Mouse (Mus musculus): ENCODE data around the gene Arv1. TPM values are rescaled to one million over a fixed set of nuclear protein-coding genes. Genes with fewer than 3 reads are reported as not detected.
A peak's percentile ranks its signal among the peaks of the same experiment; 100 is the strongest.

Gene Arv1
- polyA plus RNA-seq, 1 experiment: not detected

DNA sequence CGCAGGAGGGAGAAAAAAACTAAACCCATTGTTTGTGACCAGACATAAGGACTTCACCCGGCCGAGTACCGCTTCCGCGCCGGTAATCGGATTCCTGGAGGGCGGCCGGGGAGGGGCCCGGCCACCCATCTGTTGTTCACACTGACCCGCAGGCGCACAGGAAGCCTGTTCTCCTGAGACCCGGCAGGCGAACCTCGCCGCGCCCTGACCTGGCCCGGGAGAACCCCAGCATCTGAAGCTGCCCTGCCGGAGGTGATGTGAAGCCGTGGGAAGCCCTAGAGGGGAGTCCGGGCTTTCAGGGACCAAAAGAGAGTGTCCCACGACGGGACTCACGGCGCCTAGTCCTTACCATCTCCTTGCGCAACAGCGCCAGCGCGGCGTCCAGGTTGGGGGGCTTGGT is 29.3 kb downstream of the Arv1 start:
- WGBS: under 1% methylated on average over 31 of the region's 31 CpGs
- Histone ChIP-seq H3K4me1 (ENCODE audit: control insufficient read depth, insufficient read depth, low read length) (peaks cover 17% of the 10 kb centered on the region), H3K4me3 (ENCODE audit: insufficient read depth, low read depth, low read length) (peak overlapping the region; percentile 38), H3K27ac (ENCODE audit: insufficient read depth, low read depth, low read length) (no peak overlapping the region)
- no peak for TF ChIP-seq CTCF (IDR thresholded peaks at IDR 0.05; ENCODE audit: insufficient read depth, low read depth, low read length)
- no peak for TF ChIP-seq POLR2A (IDR thresholded peaks at IDR 0.05; ENCODE audit: insufficient read depth, low read depth, low read length)

DNA sequence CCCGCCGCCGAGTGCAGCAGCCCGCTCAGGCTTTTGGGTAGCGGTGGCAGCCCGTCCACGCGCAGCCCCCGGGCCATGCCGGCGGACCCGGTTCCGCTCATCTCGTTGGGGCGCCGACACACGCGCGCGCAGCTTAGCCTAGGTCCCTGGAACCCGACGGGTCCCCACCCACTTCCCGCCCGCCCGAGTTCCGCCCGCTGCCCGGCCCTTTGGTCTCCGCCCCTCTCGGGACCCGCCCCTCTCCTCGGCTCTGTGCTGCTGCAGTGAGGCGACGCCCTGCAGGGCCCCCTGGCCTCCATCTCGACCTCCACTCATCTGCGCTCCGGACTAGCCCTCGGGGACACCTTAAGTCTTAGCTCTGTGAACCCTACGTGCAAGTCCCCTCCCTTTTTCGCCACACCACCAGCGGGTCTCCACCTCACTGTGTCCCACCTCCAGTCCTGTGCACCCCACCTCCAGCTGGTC is 29.8 kb downstream of the Arv1 start, which contains the start of gene Fam89a:
Gene Fam89a, minus strand, starts transcription at position 124 of the 465 bp plus-strand sequence.
- Histone ChIP-seq H3K4me1 (ENCODE audit: control insufficient read depth, insufficient read depth, low read length) (peaks cover 17% of the 10 kb centered on the region), H3K27ac (ENCODE audit: insufficient read depth, low read depth, low read length) (no peak within 1 kb of the TSS), H3K4me3 (ENCODE audit: insufficient read depth, low read depth, low read length) (peak within 1 kb of the TSS; percentile 38)
- TF ChIP-seq CTCF (IDR thresholded peaks at IDR 0.05; ENCODE audit: insufficient read depth, low read depth, low read length) (no peak), POLR2A (IDR thresholded peaks at IDR 0.05; ENCODE audit: insufficient read depth, low read depth, low read length) (no peak)
- under 1% methylated on average over 38 of the region's 41 CpGs for WGBS

- TF ChIP-seq POLR2A (IDR thresholded peaks at IDR 0.05; ENCODE audit: insufficient read depth, low read depth, low read length) (no peak), CTCF (IDR thresholded peaks at IDR 0.05; ENCODE audit: insufficient read depth, low read depth, low read length) (no peak)
- WGBS: 45% methylated on average over 21 of the region's 21 CpGs
- no peak overlapping the region for H3K4me3 ChIP-seq (ENCODE audit: insufficient read depth, low read depth, low read length)
- peaks cover 17% of the 10 kb centered on the region for H3K4me1 ChIP-seq (ENCODE audit: control insufficient read depth, insufficient read depth, low read length)
- H3K27ac ChIP-seq (ENCODE audit: insufficient read depth, low read depth, low read length): no peak overlapping the region
These were observed 30.5 kb downstream of the Arv1 start for GRCm38 (mm10) chr8:124752325-124752862.

GRCm38 (mm10) chr8:124754101-124754791 is 32.3 kb downstream of the Arv1 start:
- H3K27ac ChIP-seq (ENCODE audit: insufficient read depth, low read depth, low read length): no peak overlapping the region
- H3K4me1 ChIP-seq (ENCODE audit: control insufficient read depth, insufficient read depth, low read length): peaks cover 17% of the 10 kb centered on the region
- no peak overlapping the region for H3K4me3 ChIP-seq (ENCODE audit: insufficient read depth, low read depth, low read length)
- 37% methylated on average over 11 of the region's 11 CpGs for WGBS
- no peak for TF ChIP-seq CTCF (IDR thresholded peaks at IDR 0.05; ENCODE audit: insufficient read depth, low read depth, low read length)

- TF ChIP-seq POLR2A (IDR thresholded peaks at IDR 0.05; ENCODE audit: insufficient read depth, low read depth, low read length) (no peak), CTCF (IDR thresholded peaks at IDR 0.05; ENCODE audit: insufficient read depth, low read depth, low read length) (no peak)
- 53% methylated on average over 4 of the region's 4 CpGs for WGBS
- Histone ChIP-seq H3K27ac (ENCODE audit: insufficient read depth, low read depth, low read length) (no peak overlapping the region), H3K4me3 (ENCODE audit: insufficient read depth, low read depth, low read length) (no peak overlapping the region), H3K4me1 (ENCODE audit: control insufficient read depth, insufficient read depth, low read length) (peaks cover 17% of the 10 kb centered on the region)
These were observed 32.9 kb downstream of the Arv1 start for GRCm38 (mm10) chr8:124754792-124755190.

- 91% methylated on average over 8 of the region's 8 CpGs for WGBS
These were observed 33.5 kb downstream of the Arv1 start for GRCm38 (mm10) chr8:124755481-124755880.

GRCm38 (mm10) chr8:124756153-124756552 is 34.2 kb downstream of the Arv1 start:
- Histone ChIP-seq H3K4me1 (ENCODE audit: control insufficient read depth, insufficient read depth, low read length) (peaks cover 15% of the 10 kb centered on the region), H3K4me3 (ENCODE audit: insufficient read depth, low read depth, low read length) (no peak overlapping the region), H3K27ac (ENCODE audit: insufficient read depth, low read depth, low read length) (no peak overlapping the region)
- no peak for TF ChIP-seq POLR2A (IDR thresholded peaks at IDR 0.05; ENCODE audit: insufficient read depth, low read depth, low read length)
- TF ChIP-seq CTCF (IDR thresholded peaks at IDR 0.05; ENCODE audit: insufficient read depth, low read depth, low read length): no peak
- 82% methylated on average over 2 of the region's 2 CpGs for WGBS

More at GRCm38 (mm10) chr8:124755481-124755880, 33.5 kb downstream of the Arv1 start:
- TF ChIP-seq POLR2A (IDR thresholded peaks at IDR 0.05; ENCODE audit: insufficient read depth, low read depth, low read length) (no peak), CTCF (IDR thresholded peaks at IDR 0.05; ENCODE audit: insufficient read depth, low read depth, low read length) (no peak)
- H3K4me3 ChIP-seq (ENCODE audit: insufficient read depth, low read depth, low read length): no peak overlapping the region
- H3K27ac ChIP-seq (ENCODE audit: insufficient read depth, low read depth, low read length): no peak overlapping the region
- peaks cover 17% of the 10 kb centered on the region for H3K4me1 ChIP-seq (ENCODE audit: control insufficient read depth, insufficient read depth, low read length)

GRCm38 (mm10) chr8:124756601-124757000 is 34.7 kb downstream of the Arv1 start:
- Histone ChIP-seq H3K4me3 (ENCODE audit: insufficient read depth, low read depth, low read length) (no peak overlapping the region), H3K4me1 (ENCODE audit: control insufficient read depth, insufficient read depth, low read length) (peaks cover 11% of the 10 kb centered on the region), H3K27ac (ENCODE audit: insufficient read depth, low read depth, low read length) (no peak overlapping the region)
- WGBS: 65% methylated on average over 5 of the region's 5 CpGs
- TF ChIP-seq CTCF (IDR thresholded peaks at IDR 0.05; ENCODE audit: insufficient read depth, low read depth, low read length) (no peak), POLR2A (IDR thresholded peaks at IDR 0.05; ENCODE audit: insufficient read depth, low read depth, low read length) (no peak)

- WGBS: 38% methylated on average over 3 of the region's 3 CpGs
- H3K27ac ChIP-seq (ENCODE audit: insufficient read depth, low read depth, low read length): no peak overlapping the region
- H3K4me3 ChIP-seq (ENCODE audit: insufficient read depth, low read depth, low read length): no peak overlapping the region
- peaks cover 6% of the 10 kb centered on the region for H3K4me1 ChIP-seq (ENCODE audit: control insufficient read depth, insufficient read depth, low read length)
- TF ChIP-seq POLR2A (IDR thresholded peaks at IDR 0.05; ENCODE audit: insufficient read depth, low read depth, low read length) (no peak), CTCF (IDR thresholded peaks at IDR 0.05; ENCODE audit: insufficient read depth, low read depth, low read length) (no peak)
These were observed 36.6 kb downstream of the Arv1 start for GRCm38 (mm10) chr8:124758544-124758943.
